Comparison of ENCODE assay signal across 8 mouse cellular contexts in genomic region chr9:78552984-78553383, GRCm38 (mm10). TPM values are rescaled to one million over a fixed set of nuclear protein-coding genes. Genes with fewer than 3 reads are reported as not detected.
DNase-seq lines count a peak whose midpoint lies in the region; ATAC-seq and TF ChIP-seq lines count a peak whose summit lies in the region.

No protein-coding gene starts in this region.

- no peak for ATAC-seq in hindbrain, embryonic 11.5 days (ENCODE audit: low FRiP score)
- ATAC-seq in hindbrain, embryonic 13.5 days (ENCODE audit: low FRiP score), result no peak
- ATAC-seq in limb, embryonic 14.5 days (ENCODE audit: low FRiP score, low read depth), result no peak
- 0 out of 2 replicates have a peak, but pooled peaks have one; percentile 56 for ATAC-seq in neural tube, embryonic 12.5 days (ENCODE audit: low FRiP score, low read depth)

- no peak overlapping the region for H3K9ac ChIP-seq in hindbrain, embryonic 11.5 days (ENCODE audit: low read depth, low read length)
- no peak overlapping the region for H3K9ac ChIP-seq in hindbrain, embryonic 13.5 days
- H3K9ac ChIP-seq in limb, embryonic 14.5 days (ENCODE audit: low read depth, low read length, severe bottlenecking), result no peak overlapping the region
- H3K9ac ChIP-seq in neural tube, embryonic 12.5 days, result no peak overlapping the region

- no peaks in the 10 kb centered on the region for H3K4me1 ChIP-seq in hindbrain, embryonic 11.5 days (replicated peaks; ENCODE audit: control insufficient read depth, insufficient read depth, low read length)
- no peaks in the 10 kb centered on the region for H3K4me1 ChIP-seq in hindbrain, embryonic 13.5 days (replicated peaks)
- peaks cover 10% of the 10 kb centered on the region; the same call in 1 of the 2 replicates for H3K4me1 ChIP-seq in kidney, adult 2 months (ENCODE audit: control insufficient read depth, insufficient read depth, low read length)
- no peaks in the 10 kb centered on the region for H3K4me1 ChIP-seq in limb, embryonic 14.5 days (ENCODE audit: control insufficient read depth, insufficient read depth, low read length)
- no peaks in the 10 kb centered on the region for H3K4me1 ChIP-seq in neural tube, embryonic 12.5 days
- no peaks in the 10 kb centered on the region for H3K4me1 ChIP-seq in testis, adult 2 months (ENCODE audit: control insufficient read depth, insufficient read depth, low read length)

- TF ChIP-seq CTCF in kidney, adult 2 months (conservative IDR thresholded peaks at IDR 0.05; ENCODE audit: insufficient read depth, insufficient read length, low read depth, low read length), result peak; percentile 32
- TF ChIP-seq CTCF in testis, adult 2 months (IDR thresholded peaks at IDR 0.05; ENCODE audit: control insufficient read depth, insufficient read depth, insufficient replicate concordance, low read depth, low read length), result peak; percentile 15; the same call in 1 of the 2 replicates

- H3K36me3 ChIP-seq in hindbrain, embryonic 11.5 days (ENCODE audit: control insufficient read depth, insufficient read depth, low read length), result no peaks in the 10 kb centered on the region
- peaks cover 50% of the 10 kb centered on the region for H3K36me3 ChIP-seq in hindbrain, embryonic 13.5 days
- H3K36me3 ChIP-seq in kidney, adult 2 months (ENCODE audit: control insufficient read depth, insufficient read depth, low read length), result no peaks in the 10 kb centered on the region
- H3K36me3 ChIP-seq in limb, embryonic 14.5 days (ENCODE audit: control insufficient read depth, insufficient read depth, low read length), result peaks cover 13% of the 10 kb centered on the region; the same call in 1 of the 2 replicates
- peaks cover 11% of the 10 kb centered on the region for H3K36me3 ChIP-seq in neural tube, embryonic 12.5 days
- no peaks in the 10 kb centered on the region for H3K36me3 ChIP-seq in testis, adult 2 months (ENCODE audit: control insufficient read depth, insufficient read depth, low read length)

- H3K27ac ChIP-seq in hindbrain, embryonic 11.5 days (ENCODE audit: low read depth, low read length), result no peak overlapping the region
- no peak overlapping the region for H3K27ac ChIP-seq in hindbrain, embryonic 13.5 days
- H3K27ac ChIP-seq in kidney, adult 2 months (ENCODE audit: insufficient read depth, low read depth, low read length), result no peak overlapping the region
- H3K27ac ChIP-seq in limb, embryonic 14.5 days (replicated peaks; ENCODE audit: low read depth, low read length), result no peak overlapping the region
- no peak overlapping the region for H3K27ac ChIP-seq in neural tube, embryonic 12.5 days
- H3K27ac ChIP-seq in testis, adult 2 months (ENCODE audit: control insufficient read depth, insufficient read depth, low read depth, low read length), result no peak overlapping the region

- no peaks in the 10 kb centered on the region for H3K9me3 ChIP-seq in hindbrain, embryonic 11.5 days (ENCODE audit: control insufficient read depth, low read length)
- H3K9me3 ChIP-seq in hindbrain, embryonic 13.5 days, result no peaks in the 10 kb centered on the region
- H3K9me3 ChIP-seq in limb, embryonic 14.5 days (ENCODE audit: control insufficient read depth, low read length), result no peaks in the 10 kb centered on the region
- no peaks in the 10 kb centered on the region for H3K9me3 ChIP-seq in neural tube, embryonic 12.5 days

- peak; percentile 83 for DNase-seq in hindbrain, embryonic 11.5 days (ENCODE audit: low spot score)
- peak; percentile 78 for DNase-seq in cerebellum, adult 8-10 months
- peak; percentile 87 to 92 for DNase-seq in frontal cortex, postnatal 36 days (ENCODE audit: low spot score in 2 of 2)
- DNase-seq in kidney, adult 2 months, result peak; percentile 86
- DNase-seq in limb, embryonic 14.5 days (ENCODE audit: low spot score), result peak; percentile 87

- no peaks in the 10 kb centered on the region for H3K27me3 ChIP-seq in hindbrain, embryonic 11.5 days (ENCODE audit: control insufficient read depth, insufficient read depth, low read length)
- no peaks in the 10 kb centered on the region for H3K27me3 ChIP-seq in hindbrain, embryonic 13.5 days
- no peaks in the 10 kb centered on the region for H3K27me3 ChIP-seq in kidney, adult 2 months (replicated peaks; ENCODE audit: control insufficient read depth, insufficient read depth, low read length)
- no peaks in the 10 kb centered on the region for H3K27me3 ChIP-seq in limb, embryonic 14.5 days (ENCODE audit: control insufficient read depth, insufficient read depth, low read length)
- H3K27me3 ChIP-seq in neural tube, embryonic 12.5 days (replicated peaks), result no peaks in the 10 kb centered on the region
- no peaks in the 10 kb centered on the region for H3K27me3 ChIP-seq in testis, adult 2 months (ENCODE audit: control insufficient read depth, insufficient read depth, low read length)

- no peak for TF ChIP-seq POLR2A in kidney, adult 2 months (IDR thresholded peaks at IDR 0.05; ENCODE audit: low read depth, low read length)
- no peak for TF ChIP-seq POLR2A in limb, embryonic 14.5 days (IDR thresholded peaks at IDR 0.05; ENCODE audit: borderline replicate concordance, extremely low read depth, insufficient read depth, insufficient read length)
- TF ChIP-seq POLR2A in testis, adult 2 months (IDR thresholded peaks at IDR 0.05; ENCODE audit: control insufficient read depth, low read depth, low read length), result no peak

- H3K4me3 ChIP-seq in hindbrain, embryonic 11.5 days (ENCODE audit: low read depth, low read length), result no peak overlapping the region
- no peak overlapping the region for H3K4me3 ChIP-seq in hindbrain, embryonic 13.5 days
- no peak overlapping the region for H3K4me3 ChIP-seq in kidney, adult 2 months (ENCODE audit: insufficient read depth, low read depth, low read length)
- no peak overlapping the region for H3K4me3 ChIP-seq in limb, embryonic 14.5 days (replicated peaks; ENCODE audit: low read length)
- H3K4me3 ChIP-seq in neural tube, embryonic 12.5 days, result no peak overlapping the region
- H3K4me3 ChIP-seq in testis, adult 2 months (ENCODE audit: control insufficient read depth, low read depth, low read length), result no peak overlapping the region

- WGBS in hindbrain, embryonic 11.5 days, result 44% methylated on average over 12 of the region's 12 CpGs
- 45% methylated on average over 12 of the region's 12 CpGs for WGBS in hindbrain, embryonic 13.5 days
- 29% methylated on average over 12 of the region's 12 CpGs for WGBS in kidney, adult 2 months
- 31% methylated on average over 12 of the region's 12 CpGs for WGBS in limb, embryonic 14.5 days
- WGBS in neural tube, embryonic 12.5 days, result 44% methylated on average over 12 of the region's 12 CpGs

- no peak overlapping the region for H3K4me2 ChIP-seq in hindbrain, embryonic 11.5 days (replicated peaks; ENCODE audit: low read depth, low read length)
- no peak overlapping the region for H3K4me2 ChIP-seq in hindbrain, embryonic 13.5 days
- no peak overlapping the region for H3K4me2 ChIP-seq in limb, embryonic 14.5 days (replicated peaks; ENCODE audit: low read depth, low read length, severe bottlenecking)
- H3K4me2 ChIP-seq in neural tube, embryonic 12.5 days (replicated peaks), result no peak overlapping the region

RNA-seq across cellular contexts. Expression of gene Slc17a5, which starts 34.9 kb away (rescaled TPM):
- polyA plus RNA-seq in hindbrain, embryonic 11.5 days (2014; fragmentation: Nextera tagmentation; extraction: Ambion mirVana), result 10.7 and 12.8 TPM in 2 replicates
- 18.8 and 19.4 TPM in 2 replicates for polyA plus RNA-seq in hindbrain, embryonic 13.5 days (2015; fragmentation: Nextera tagmentation; extraction: Ambion mirVana)
- polyA plus RNA-seq in kidney, adult 2 months (2012; rRNA removed), result 36.7 and 37.2 TPM in 2 replicates
- 12.1 and 13.0 TPM in 2 replicates for polyA plus RNA-seq in limb, embryonic 14.5 days (2012; rRNA removed)
- polyA plus RNA-seq in limb, embryonic 14.5 days (2014; fragmentation: Nextera tagmentation; extraction: Ambion mirVana), result 15.1 and 18.0 TPM in 2 replicates
- 15.1 and 15.9 TPM in 2 replicates for polyA plus RNA-seq in neural tube, embryonic 12.5 days (2016; fragmentation: Nextera tagmentation; extraction: Ambion mirVana)
- polyA plus RNA-seq in testis, adult 2 months (2012; rRNA removed), result 1.9 and 2.2 TPM in 2 replicates
